Mouse (Mus musculus) spleen, postnatal 14 days (tissue): Measurements from ENCODE around the gene Pla2g15.

Experiments used
- DNase-seq, 2 experiments: peaks; one replicate each; pipeline ENCODE4 v3.0.0; 2021 to 2022; ENCODE audit warnings: low spot score in 2 of 2

Gene Pla2g15

DNA sequence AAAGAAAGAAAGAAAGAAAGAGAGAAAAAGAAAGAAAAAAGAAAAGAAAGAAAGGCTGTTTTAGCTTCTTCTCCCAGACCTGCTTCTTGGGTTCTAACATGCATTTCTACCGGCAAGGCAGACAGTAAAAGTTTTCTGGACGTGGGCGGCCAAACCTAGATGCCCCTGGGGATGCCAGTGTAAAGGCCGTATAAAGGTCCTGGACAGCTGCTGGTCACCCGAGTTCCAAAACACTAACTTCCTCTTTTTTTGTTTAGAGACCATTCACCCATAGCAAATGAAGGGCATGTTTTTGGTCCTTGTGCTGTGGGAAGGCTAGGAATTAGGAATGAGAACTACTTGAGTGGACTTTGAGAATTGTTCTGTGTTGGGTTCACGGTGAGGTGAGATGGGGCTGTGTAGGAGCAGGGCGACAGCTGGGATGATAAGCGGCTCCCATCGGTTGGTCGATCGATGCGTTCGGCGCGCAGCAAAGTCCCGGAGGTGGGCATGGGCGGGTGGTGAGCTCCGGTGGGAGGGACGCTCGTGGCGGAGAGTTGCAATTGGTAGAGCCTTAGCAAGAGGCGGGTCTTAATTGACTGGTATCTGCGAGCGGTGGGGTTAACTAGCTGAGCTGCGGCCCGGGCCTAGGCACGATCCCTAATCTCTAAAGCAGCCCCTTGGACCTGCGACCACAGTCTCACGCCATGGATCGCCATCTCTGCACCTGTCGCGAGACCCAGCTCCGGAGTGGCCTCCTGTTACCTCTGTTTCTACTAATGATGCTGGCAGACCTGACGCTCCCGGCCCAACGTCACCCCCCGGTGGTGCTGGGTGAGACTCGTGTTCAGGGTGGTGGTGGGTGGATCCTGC lies at the start of gene Pla2g15:
TSS of gene Pla2g15 (plus strand) at position 599 of the 852 bp plus-strand sequence.
- DNase-seq: peak; percentile 87 to 88

GRCm38 (mm10) chr8:106102321-106102720 lies 47.9 kb upstream of the Pla2g15 start:
- DNase-seq: no peak

- DNase-seq: no peak
Measured at GRCm38 (mm10) chr8:106103888-106104287, 46.3 kb upstream of the Pla2g15 start.

- no peak for DNase-seq
Measured at GRCm38 (mm10) chr8:106106193-106106592, 44.0 kb upstream of the Pla2g15 start.

- DNase-seq: peak in 1 of 2 experiments; percentile 38
Measured at GRCm38 (mm10) chr8:106108080-106108479, 42.1 kb upstream of the Pla2g15 start.

GRCm38 (mm10) chr8:106108729-106109128 lies 41.5 kb upstream of the Pla2g15 start:
- DNase-seq: peak in 1 of 2 experiments; percentile 27

GRCm38 (mm10) chr8:106112041-106112440 lies 38.2 kb upstream of the Pla2g15 start:
- no peak for DNase-seq

GRCm38 (mm10) chr8:106112514-106112913 lies 37.7 kb upstream of the Pla2g15 start:
- no peak for DNase-seq

- DNase-seq: peak in 1 of 2 experiments; percentile 65
Measured at GRCm38 (mm10) chr8:106115897-106116296, 34.3 kb upstream of the Pla2g15 start.

- DNase-seq: no peak
Measured at GRCm38 (mm10) chr8:106123443-106123842, 26.8 kb upstream of the Pla2g15 start.

GRCm38 (mm10) chr8:106126055-106126454 lies 24.1 kb upstream of the Pla2g15 start:
- no peak for DNase-seq

DNA sequence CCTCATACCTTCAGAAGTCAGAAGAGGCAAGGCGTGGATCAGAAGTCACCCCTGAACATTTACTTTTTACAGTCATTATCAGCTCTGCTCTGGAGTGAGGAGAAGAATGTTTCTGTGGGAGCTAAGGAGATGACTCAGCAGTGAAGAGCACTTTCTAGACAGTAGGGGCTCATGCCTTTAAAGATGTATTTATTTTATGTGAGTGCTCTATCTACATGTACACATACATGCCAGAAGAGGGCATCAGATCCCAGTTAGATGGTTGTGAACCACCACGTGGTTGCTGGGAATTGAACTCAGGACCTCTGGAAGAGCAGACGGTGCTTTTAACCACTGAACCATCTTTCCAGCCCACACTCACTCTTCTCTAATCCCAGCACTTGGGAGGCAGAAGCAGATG lies 23.1 kb upstream of the Pla2g15 start:
- no peak for DNase-seq

GRCm38 (mm10) chr8:106127882-106128410 lies 22.3 kb upstream of the Pla2g15 start:
- no peak for DNase-seq

- no peak for DNase-seq
Measured at GRCm38 (mm10) chr8:106129232-106129930, 20.8 kb upstream of the Pla2g15 start.

DNA sequence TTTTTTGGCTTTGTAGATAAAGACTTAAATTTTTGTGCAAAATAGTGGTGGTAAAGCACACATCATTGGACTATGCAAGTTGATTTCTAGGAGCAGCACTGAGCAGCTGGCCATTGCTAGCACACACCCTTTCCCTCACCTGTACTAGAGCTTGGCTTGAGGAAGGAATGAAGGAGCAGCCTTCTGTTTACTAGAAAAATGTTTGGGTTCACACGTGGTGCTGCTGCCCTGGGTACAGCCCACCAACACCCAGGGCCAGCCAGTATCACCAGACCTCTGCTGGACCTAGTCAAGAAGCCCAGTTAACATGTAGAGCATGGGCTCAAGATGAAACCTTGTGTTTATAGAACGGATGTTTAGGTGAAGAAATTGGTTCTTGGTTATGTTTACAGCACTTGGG lies 20.2 kb upstream of the Pla2g15 start:
- DNase-seq: no peak

GRCm38 (mm10) chr8:106130505-106130904 lies 19.7 kb upstream of the Pla2g15 start:
- no peak for DNase-seq

DNA sequence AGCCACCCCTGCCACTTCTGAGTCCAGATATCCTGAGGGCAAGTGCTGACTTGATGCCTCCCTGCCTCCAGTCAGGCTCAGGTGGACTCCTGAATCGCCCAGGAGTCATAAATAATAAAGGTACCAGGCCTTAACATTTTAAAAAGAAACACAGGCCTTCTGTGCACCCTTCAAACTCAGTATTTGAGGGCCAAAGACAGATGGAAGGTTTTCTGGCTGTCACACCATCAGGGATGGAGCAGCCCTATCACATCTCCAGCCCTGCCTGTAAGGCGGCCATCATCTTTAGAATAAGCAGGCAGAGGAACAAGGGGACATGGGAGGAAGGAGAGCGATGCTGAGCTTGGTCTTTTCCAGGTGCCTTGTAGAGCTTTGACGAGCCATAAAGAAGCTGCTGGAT lies 19.2 kb upstream of the Pla2g15 start:
- DNase-seq: no peak

- DNase-seq: no peak
Measured at GRCm38 (mm10) chr8:106131488-106132222, 18.5 kb upstream of the Pla2g15 start.

- DNase-seq: no peak
Measured at GRCm38 (mm10) chr8:106132356-106132755, 17.8 kb upstream of the Pla2g15 start.

DNA sequence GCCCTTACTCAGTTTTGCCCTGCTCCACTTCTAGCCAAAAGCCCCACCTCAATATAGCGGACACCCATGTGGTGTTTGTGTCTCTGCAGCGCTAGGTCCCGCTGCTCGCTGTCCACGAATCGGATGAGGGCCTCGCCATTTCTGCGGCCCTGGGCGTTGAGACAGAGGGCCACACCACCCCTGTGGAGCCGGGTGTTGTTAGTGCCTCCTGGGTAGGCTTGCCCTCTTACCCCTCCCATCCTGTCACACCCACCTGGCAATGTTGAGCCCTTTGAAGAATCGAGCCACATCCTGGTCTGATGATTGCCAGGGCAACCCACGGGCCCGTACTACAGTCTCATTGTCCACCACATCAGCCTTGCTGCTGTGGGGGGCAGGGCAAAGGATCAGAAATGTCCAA lies 16.7 kb upstream of the Pla2g15 start:
- no peak for DNase-seq

DNA sequence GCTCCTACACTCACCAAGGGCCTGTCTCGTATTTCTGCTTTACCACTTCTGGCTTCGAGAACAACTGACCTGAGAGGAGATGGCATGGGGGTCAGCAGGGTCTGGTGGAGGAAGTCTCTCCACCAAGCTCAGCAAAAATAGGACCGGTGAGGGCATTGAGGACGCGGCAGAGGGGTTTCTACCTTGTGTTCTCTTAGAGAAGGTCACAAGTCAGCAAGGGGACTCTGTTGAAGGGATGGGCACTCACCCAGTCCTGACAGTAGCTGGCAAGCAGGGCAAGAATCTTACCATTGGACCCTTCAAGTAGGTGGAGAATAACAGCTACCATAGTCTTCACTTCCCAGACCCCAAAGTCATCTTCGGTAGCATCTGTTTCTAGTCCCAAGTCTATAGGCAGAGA lies 16.3 kb upstream of the Pla2g15 start:
- no peak for DNase-seq
